In the genomic region with DNA sequence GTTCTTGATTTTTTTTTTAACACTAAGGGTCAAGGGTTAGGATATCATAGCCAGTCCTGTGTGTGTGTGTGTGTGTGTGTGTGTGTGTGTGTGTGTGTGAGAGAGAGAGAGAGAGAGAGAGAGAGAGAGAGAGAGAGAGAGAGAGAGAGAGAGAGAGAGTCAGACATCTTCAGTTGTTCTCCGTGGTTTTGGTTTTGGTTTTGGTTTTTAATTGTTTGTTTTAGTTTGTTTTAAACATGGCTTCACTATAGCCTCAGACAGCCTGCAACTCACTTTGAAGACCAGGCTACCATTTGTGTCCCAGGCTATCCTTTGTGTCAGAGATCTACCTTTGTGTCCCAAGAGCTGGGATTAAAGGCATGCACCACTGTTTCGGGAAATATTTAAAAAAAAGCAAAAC, we compare ENCODE assay signal across 14 mouse cellular contexts.
"Had no signal": no experiment of that assay in that cellular context is flagged by ENCODE, and none has a peak within 500 bp of the region (broad histone marks: within the 10 kb centered on the region; RNA-seq: fewer than 3 reads in every experiment).

No protein-coding gene starts in this region.

- H3K4me3 ChIP-seq: kidney, embryonic 15.5 days; layer of hippocampus, adult 2 months; left cerebral cortex, adult 2 months; lung, embryonic 15.5 days had no signal

- H3K9me3 ChIP-seq: kidney, embryonic 15.5 days; lung, embryonic 15.5 days had no signal

- H3K4me1 ChIP-seq: megakaryocyte, embryonic 14.5 days had no signal

- DNase-seq: kidney, adult 11 months; kidney, adult 8-10 months; layer of hippocampus, postnatal 36 days; midbrain, embryonic 14.5 days; right cerebral cortex, adult 18-20 months; right cerebral cortex, postnatal 14 days had no signal

- H3K9ac ChIP-seq: kidney, embryonic 15.5 days; liver, embryonic 14.5 days; lung, embryonic 15.5 days had no signal

- H3K36me3 ChIP-seq: kidney, embryonic 15.5 days; lung, embryonic 15.5 days had no signal

- H3K4me2 ChIP-seq: kidney, embryonic 15.5 days; liver, embryonic 11.5 days; lung, embryonic 15.5 days; midbrain, embryonic 11.5 days had no signal

- H3K27ac ChIP-seq: kidney, embryonic 15.5 days; layer of hippocampus, adult 2 months; left cerebral cortex, adult 2 months; liver, embryonic 14.5 days; lung, embryonic 15.5 days had no signal

- H3K27me3 ChIP-seq: kidney, embryonic 15.5 days; lung, embryonic 15.5 days; megakaryocyte, embryonic 14.5 days had no signal
